Mouse (Mus musculus) heart, postnatal 0 days (tissue): ENCODE data around the gene Hmcn2. TPM values are rescaled to one million over a fixed set of nuclear protein-coding genes. Genes with fewer than 3 reads are reported as not detected.

ENCODE experiments used
- ATAC-seq: fragments of 200-750 bp; cut with Nextera tagmentation; 2 replicates; pipeline ENCODE4 v1.8.0; 2017; ENCODE audit warnings: low read depth, moderate number of reproducible peaks, moderate library complexity; ENCODE audit not compliant: insufficient read depth
- DNase-seq: peaks from one replicate; pipeline ENCODE4 v3.0.0-alpha.2; 2016; ENCODE audit warnings: low spot score
- H3K27ac ChIP-seq: fragments of 300-500 bp; sonication (generic); 2 replicates; pipeline ENCODE4 v1.5.1; 2014; ENCODE audit warnings: low read depth, mild to moderate bottlenecking
- H3K27me3 ChIP-seq: fragments of 300-500 bp; sonication (generic); 2 replicates; pipeline ENCODE4 v1.6.1; 2014; ENCODE audit warnings: low read length, mixed read lengths; ENCODE audit not compliant: control insufficient read depth, insufficient read depth
- H3K36me3 ChIP-seq: fragments of 300-500 bp; sonication (generic); replicated peaks from 2 replicates; pipeline ENCODE4 v1.6.1; 2014; ENCODE audit warnings: low read length, mixed read lengths; ENCODE audit not compliant: control insufficient read depth, insufficient read depth
- H3K4me1 ChIP-seq: fragments of 300-500 bp; sonication (generic); 2 replicates; pipeline ENCODE4 v1.6.1; 2014; ENCODE audit warnings: antibody characterized with exemption; ENCODE audit not compliant: control insufficient read depth, insufficient read depth
- H3K4me2 ChIP-seq: fragments of 300-500 bp; sonication (generic); 2 replicates; pipeline ENCODE4 v1.6.1; 2014; ENCODE audit warnings: low read depth, mild to moderate bottlenecking, low read length, moderate library complexity
- H3K4me3 ChIP-seq: fragments of 300-500 bp; sonication (generic); 2 replicates; pipeline ENCODE4 v1.5.1; 2014; ENCODE audit warnings: low read depth, low read length
- H3K9ac ChIP-seq: fragments of 300-500 bp; sonication (generic); replicated peaks from 2 replicates; pipeline ENCODE4 v1.6.1; 2014; ENCODE audit warnings: low read depth, low read length, mixed read lengths
- H3K9me3 ChIP-seq: fragments of 300-500 bp; sonication (generic); replicated peaks from 2 replicates; pipeline ENCODE4 v1.6.1; 2016; ENCODE audit warnings: low read length; ENCODE audit not compliant: control insufficient read depth
- CTCF ChIP-seq: IDR thresholded peaks from 2 replicates; pipeline ENCODE4 v1.5.1; 2016; ENCODE audit warnings: antibody characterized with exemption, control low read depth, low read depth
- EP300 ChIP-seq: IDR thresholded peaks from 2 replicates; pipeline ENCODE4 v1.6.1; 2016; ENCODE audit warnings: antibody characterized with exemption, low read depth
- WGBS: fragments of 180-500 bp; shearing (Covaris S2); extraction: QIAGEN DNeasy Blood & Tissue Kit; methylation state at CpG from one replicate; pipeline ENCODE4 v1.1.7; 2014; 5-methylcytosine and 5-hydroxymethylcytosine counted together
- polyA plus RNA-seq: library from polyadenylated mRNA; unstranded; fragments of >200 nt; fragmentation: Nextera tagmentation; extraction: Ambion mirVana; gene quantifications from 2 replicates; pipeline ENCODE4 v1.2.1, GENCODE M21; 2015
- total RNA-seq: library from RNA; depleted of rRNA; stranded (reverse); fragments of >200 nt; gene quantifications from 2 replicates; pipeline ENCODE4 v1.2.3, GENCODE M21; 2014; ENCODE audit warnings: low replicate concordance

Hmcn2 gene
- total and polyA plus RNA-seq, 2 experiments from 2014 or later, result 0.67 to 3.1 TPM

GRCm38 (mm10) chr2:31458989-31459936 lies 145.0 kb downstream of the Hmcn2 start:
- DNase-seq (no peak), ATAC-seq (no peak)
- 53% methylated on average over 16 of the region's 16 CpGs for WGBS
- Histone ChIP-seq H3K27ac (no peak overlapping the region), H3K4me1 (peaks cover 17% of the 10 kb centered on the region), H3K9ac (no peak overlapping the region), H3K27me3 (peaks cover 32% of the 10 kb centered on the region), H3K36me3 (no peaks in the 10 kb centered on the region), H3K4me3 (no peak overlapping the region), H3K4me2 (peak overlapping the region; percentile 68), H3K9me3 (no peaks in the 10 kb centered on the region)
- TF ChIP-seq CTCF (no peak), EP300 (no peak)

GRCm38 (mm10) chr2:31460025-31460571 lies 145.9 kb downstream of the Hmcn2 start:
- Histone ChIP-seq H3K4me2 (peak overlapping the region; percentile 68), H3K4me3 (peak overlapping the region; percentile 39), H3K9ac (0 out of 2 replicates have a peak overlapping the region, but pooled peaks have one; percentile 31), H3K36me3 (no peaks in the 10 kb centered on the region), H3K4me1 (peaks cover 8% of the 10 kb centered on the region), H3K27me3 (peaks cover 32% of the 10 kb centered on the region), H3K27ac (no peak overlapping the region), H3K9me3 (no peaks in the 10 kb centered on the region)
- ATAC-seq (peak; percentile 52), DNase-seq (no peak)
- WGBS, result 4% methylated on average over 46 of the region's 48 CpGs
- peak; percentile 36 for TF ChIP-seq CTCF
- no peak for TF ChIP-seq EP300

GRCm38 (mm10) chr2:31460920-31461319 lies 146.7 kb downstream of the Hmcn2 start:
- no peak overlapping the region for H3K4me2 ChIP-seq
- H3K36me3 ChIP-seq, result no peaks in the 10 kb centered on the region
- H3K9me3 ChIP-seq, result no peaks in the 10 kb centered on the region
- DNase-seq (no peak), ATAC-seq (no peak)
- H3K9ac ChIP-seq, result no peak overlapping the region
- H3K4me3 ChIP-seq, result no peak overlapping the region
- peaks cover 32% of the 10 kb centered on the region for H3K27me3 ChIP-seq
- H3K27ac ChIP-seq, result no peak overlapping the region
- no peak for TF ChIP-seq CTCF
- no peak for TF ChIP-seq EP300
- 75% methylated on average over 7 of the region's 7 CpGs for WGBS
- H3K4me1 ChIP-seq, result 0 out of 2 replicates have a peak, but pooled peaks cover 6% of the 10 kb centered on the region

GRCm38 (mm10) chr2:31462051-31462450 lies 147.8 kb downstream of the Hmcn2 start:
- no peak overlapping the region for H3K4me2 ChIP-seq
- no peak for ATAC-seq
- H3K4me1 ChIP-seq, result 0 out of 2 replicates have a peak, but pooled peaks cover 6% of the 10 kb centered on the region
- no peak overlapping the region for H3K4me3 ChIP-seq
- DNase-seq, result no peak
- H3K9ac ChIP-seq, result no peak overlapping the region
- H3K36me3 ChIP-seq, result no peaks in the 10 kb centered on the region
- H3K27me3 ChIP-seq, result peaks cover 32% of the 10 kb centered on the region
- H3K27ac ChIP-seq, result no peak overlapping the region
- 26% methylated on average over 8 of the region's 8 CpGs for WGBS
- no peaks in the 10 kb centered on the region for H3K9me3 ChIP-seq
- no peak for TF ChIP-seq CTCF
- no peak for TF ChIP-seq EP300

GRCm38 (mm10) chr2:31463253-31463652 lies 149.0 kb downstream of the Hmcn2 start:
- H3K9ac ChIP-seq, result no peak overlapping the region
- TF ChIP-seq EP300 (no peak), CTCF (no peak)
- 81% methylated on average over 7 of the region's 7 CpGs for WGBS
- no peaks in the 10 kb centered on the region for H3K36me3 ChIP-seq
- 0 out of 2 replicates have a peak, but pooled peaks cover 6% of the 10 kb centered on the region for H3K4me1 ChIP-seq
- no peaks in the 10 kb centered on the region for H3K9me3 ChIP-seq
- ATAC-seq (no peak), DNase-seq (no peak)
- no peak overlapping the region for H3K27ac ChIP-seq
- peaks cover 33% of the 10 kb centered on the region for H3K27me3 ChIP-seq
- H3K4me3 ChIP-seq, result no peak overlapping the region
- no peak overlapping the region for H3K4me2 ChIP-seq
